Mouse (Mus musculus): ENCODE measurements at regions not wholly inside any gene's neighbourhood (a gene's known extent, or its start where the extent isn't known, plus 50 kb on each side); places are given as distances from the start of the nearest gene placed in this dataset.

DNA sequence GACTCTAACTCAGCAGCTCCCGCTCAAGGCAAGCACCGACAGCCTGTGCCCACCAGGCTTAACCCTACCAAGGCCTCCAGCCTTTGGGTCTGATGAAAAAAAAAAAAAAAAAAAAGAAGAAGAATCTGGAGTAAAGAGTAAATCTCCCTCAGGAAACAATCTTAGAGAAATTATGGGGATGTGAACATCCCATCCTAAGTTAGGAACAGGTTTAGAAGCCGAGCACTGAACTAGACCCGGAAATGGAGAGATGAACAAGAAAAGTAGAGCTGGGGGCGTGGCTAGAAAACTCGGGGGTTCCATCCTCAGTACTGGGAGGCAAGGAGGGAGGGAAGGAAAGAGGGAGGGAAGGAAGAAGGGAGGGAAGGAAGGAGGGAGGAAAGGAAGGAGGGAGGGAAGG lies 92.5 kb upstream of the Mgme1 start:
- TF ChIP-seq EP300 (IDR thresholded peaks at IDR 0.05; ENCODE audit: low read depth in 1 of 2, low read length in 2 of 2) = no peak
- TF ChIP-seq ELF1 (IDR thresholded peaks at IDR 0.05; ENCODE audit: low read depth, low read length) = peak; percentile 61; the same call in 1 of the 2 replicates
- peak; percentile 62 for DNase-seq (ENCODE audit: low read depth, low spot score)
- Histone ChIP-seq H3K36me3 (ENCODE audit: control insufficient read depth in 1 of 2, insufficient read depth in 2 of 2, low read length in 2 of 2) (peaks cover 0 to 5% of the 10 kb centered on the region in 2 experiments; a peak in 1 of 4 replicates), H3K4me3 (ENCODE audit: control insufficient read depth in 1 of 2, insufficient read depth in 1 of 2, low read depth in 2 of 2, low read length in 2 of 2) (peak overlapping the region; percentile 32 to 50), H3K4me1 (ENCODE audit: control insufficient read depth in 1 of 2, insufficient read depth in 2 of 2, low read length in 2 of 2) (peaks cover 4 to 5% of the 10 kb centered on the region in 2 experiments; a peak in 3 of 4 replicates), H3K79me2 (ENCODE audit: control insufficient read depth, insufficient read depth, low read length, poor library complexity) (no peaks in the 10 kb centered on the region), H3K27ac (ENCODE audit: control insufficient read depth, low read depth, low read length) (peak overlapping the region; percentile 29; the same call in 1 of the 2 replicates), H3K9me3 (replicated peaks; ENCODE audit: insufficient read depth, low read length) (no peaks in the 10 kb centered on the region), H3K27me3 (ENCODE audit: control insufficient read depth in 1 of 2, insufficient read depth in 2 of 2, low read length in 2 of 2) (no peaks in the 10 kb centered on the region), H3K9ac (ENCODE audit: control insufficient read depth, low read depth, low read length, poor library complexity, severe bottlenecking) (peak overlapping the region; percentile 38)

DNA sequence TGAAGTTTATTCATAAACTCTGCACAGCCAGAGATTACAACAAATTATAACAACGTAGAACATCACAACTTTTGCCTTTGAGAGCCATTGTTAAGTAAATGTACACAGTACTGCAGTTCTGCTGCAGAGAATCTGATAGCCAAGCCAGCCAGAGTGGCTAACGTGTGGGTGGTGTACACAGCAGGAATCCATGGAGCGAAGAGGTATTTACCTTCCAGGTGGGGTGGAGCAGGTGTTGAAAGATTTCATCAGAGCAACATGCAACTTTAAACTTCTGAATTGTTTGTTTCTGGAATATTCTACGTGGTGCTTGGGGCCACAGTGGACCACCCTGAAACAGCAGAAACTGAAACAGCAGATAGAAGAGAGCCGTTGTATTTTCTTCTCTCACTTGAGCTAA lies 88.4 kb upstream of the Mgme1 start:
- no peaks in the 10 kb centered on the region for H3K36me3 ChIP-seq (ENCODE audit: control insufficient read depth in 1 of 2, insufficient read depth in 2 of 2, low read length in 2 of 2)
- H3K27ac ChIP-seq (ENCODE audit: control insufficient read depth, low read depth, low read length) = no peak overlapping the region
- H3K79me2 ChIP-seq (ENCODE audit: control insufficient read depth, insufficient read depth, low read length, poor library complexity) = no peaks in the 10 kb centered on the region
- no peak for TF ChIP-seq ZMIZ1 (IDR thresholded peaks at IDR 0.05; ENCODE audit: low read depth, low read length)
- TF ChIP-seq ZKSCAN1 (IDR thresholded peaks at IDR 0.05; ENCODE audit: low read depth, low read length) = no peak
- TF ChIP-seq MEF2A (IDR thresholded peaks at IDR 0.05; ENCODE audit: extremely low read depth, insufficient replicate concordance, low read depth, low read length, poor library complexity, severe bottlenecking) = no peak
- no peak for TF ChIP-seq GATA1 (IDR thresholded peaks at IDR 0.05; ENCODE audit: low read depth, low read length)
- TF ChIP-seq SIN3A (IDR thresholded peaks at IDR 0.05; ENCODE audit: low read length) = no peak
- TF ChIP-seq GABPA (IDR thresholded peaks at IDR 0.05; ENCODE audit: low read depth, low read length) = no peak
- no peak for TF ChIP-seq RAD21 (IDR thresholded peaks at IDR 0.05; ENCODE audit: low read depth, low read length)
- no peak for TF ChIP-seq EP300 (IDR thresholded peaks at IDR 0.05; ENCODE audit: low read depth in 1 of 2, low read length in 2 of 2)
- no peak for TF ChIP-seq ZC3H11A (IDR thresholded peaks at IDR 0.05; ENCODE audit: low read depth, low read length)
- no peak for TF ChIP-seq SMC3 (IDR thresholded peaks at IDR 0.05; ENCODE audit: low read depth, low read length)
- TF ChIP-seq MAX (IDR thresholded peaks at IDR 0.05; ENCODE audit: low read length) = no peak
- H3K4me3 ChIP-seq (ENCODE audit: control insufficient read depth in 1 of 2, insufficient read depth in 1 of 2, low read depth in 2 of 2, low read length in 2 of 2) = no peak overlapping the region
- H3K4me1 ChIP-seq (ENCODE audit: control insufficient read depth in 1 of 2, insufficient read depth in 2 of 2, low read length in 2 of 2) = peaks cover 2 to 8% of the 10 kb centered on the region in 2 experiments; a peak in 2 of 4 replicates
- no peak for DNase-seq (ENCODE audit: low read depth, low spot score)
- no peak overlapping the region for H3K9ac ChIP-seq (ENCODE audit: control insufficient read depth, low read depth, low read length, poor library complexity, severe bottlenecking)
- H3K9me3 ChIP-seq (replicated peaks; ENCODE audit: insufficient read depth, low read length) = no peaks in the 10 kb centered on the region
- H3K27me3 ChIP-seq (ENCODE audit: control insufficient read depth in 1 of 2, insufficient read depth in 2 of 2, low read length in 2 of 2) = no peaks in the 10 kb centered on the region

DNA sequence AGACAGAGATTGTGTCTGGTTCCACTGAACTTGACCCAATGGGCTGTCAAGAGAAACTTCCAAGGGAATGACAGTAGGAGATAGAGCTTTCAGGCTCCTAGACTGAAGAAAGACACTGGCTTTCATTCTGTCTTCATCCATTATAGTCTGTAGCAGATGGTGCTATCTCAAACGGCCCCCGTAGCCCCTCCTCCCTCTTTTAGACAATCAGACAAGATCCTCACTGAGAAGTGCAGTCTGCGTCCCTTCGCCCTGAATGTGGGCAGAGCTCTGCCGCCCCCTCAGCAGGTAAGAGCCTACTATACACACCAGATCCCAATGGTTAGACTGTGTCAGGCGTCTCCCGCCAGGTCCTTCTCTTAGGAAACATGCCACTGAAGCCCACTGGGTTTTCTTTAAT lies 87.9 kb upstream of the Mgme1 start:
- Histone ChIP-seq H3K4me3 (ENCODE audit: control insufficient read depth in 1 of 2, insufficient read depth in 1 of 2, low read depth in 2 of 2, low read length in 2 of 2) (no peak overlapping the region), H3K27ac (ENCODE audit: control insufficient read depth, low read depth, low read length) (no peak overlapping the region)
- no peak for DNase-seq (ENCODE audit: low read depth, low spot score)

More for the DNA sequence above, 87.9 kb upstream of the Mgme1 start:
- H3K36me3 ChIP-seq (ENCODE audit: control insufficient read depth in 1 of 2, insufficient read depth in 2 of 2, low read length in 2 of 2) = no peaks in the 10 kb centered on the region
- no peak for TF ChIP-seq TBP (IDR thresholded peaks at IDR 0.05; ENCODE audit: low read depth, low read length)
- no peak for TF ChIP-seq MYC (IDR thresholded peaks at IDR 0.05; ENCODE audit: low read depth, low read length)
- TF ChIP-seq MAFK (IDR thresholded peaks at IDR 0.05; ENCODE audit: borderline replicate concordance, low read depth, low read length) = no peak
- no peak for TF ChIP-seq JUND (IDR thresholded peaks at IDR 0.05; ENCODE audit: low read depth, low read length)
- no peak for TF ChIP-seq MYB (IDR thresholded peaks at IDR 0.05; ENCODE audit: low read depth, low read length)
- no peak for TF ChIP-seq GATA1 (IDR thresholded peaks at IDR 0.05; ENCODE audit: low read depth, low read length)
- no peak for TF ChIP-seq POLR2AphosphoS5 (IDR thresholded peaks at IDR 0.05; ENCODE audit: borderline replicate concordance, low read depth, low read length)
- no peak for TF ChIP-seq EP300 (IDR thresholded peaks at IDR 0.05; ENCODE audit: low read depth in 1 of 2, low read length in 2 of 2)
- no peak for TF ChIP-seq BHLHE40 (IDR thresholded peaks at IDR 0.05; ENCODE audit: borderline replicate concordance, low read depth, low read length)
- TF ChIP-seq MEF2A (IDR thresholded peaks at IDR 0.05; ENCODE audit: extremely low read depth, insufficient replicate concordance, low read depth, low read length, poor library complexity, severe bottlenecking) = no peak
- no peak for TF ChIP-seq USF2 (IDR thresholded peaks at IDR 0.05; ENCODE audit: borderline replicate concordance in 1 of 2, insufficient read depth in 1 of 2, low read depth in 1 of 2, low read length in 2 of 2)
- no peak for TF ChIP-seq CHD2 (IDR thresholded peaks at IDR 0.05; ENCODE audit: low read length)
- H3K79me2 ChIP-seq (ENCODE audit: control insufficient read depth, insufficient read depth, low read length, poor library complexity) = no peaks in the 10 kb centered on the region
- H3K4me1 ChIP-seq (ENCODE audit: control insufficient read depth in 1 of 2, insufficient read depth in 2 of 2, low read length in 2 of 2) = peaks cover 2 to 8% of the 10 kb centered on the region in 2 experiments; a peak in 2 of 4 replicates
- H3K9ac ChIP-seq (ENCODE audit: control insufficient read depth, low read depth, low read length, poor library complexity, severe bottlenecking) = no peak overlapping the region
- no peaks in the 10 kb centered on the region for H3K27me3 ChIP-seq (ENCODE audit: control insufficient read depth in 1 of 2, insufficient read depth in 2 of 2, low read length in 2 of 2)
- H3K9me3 ChIP-seq (replicated peaks; ENCODE audit: insufficient read depth, low read length) = no peaks in the 10 kb centered on the region
